ENCODE assay signal across 19 mouse cellular contexts in the genomic region with DNA sequence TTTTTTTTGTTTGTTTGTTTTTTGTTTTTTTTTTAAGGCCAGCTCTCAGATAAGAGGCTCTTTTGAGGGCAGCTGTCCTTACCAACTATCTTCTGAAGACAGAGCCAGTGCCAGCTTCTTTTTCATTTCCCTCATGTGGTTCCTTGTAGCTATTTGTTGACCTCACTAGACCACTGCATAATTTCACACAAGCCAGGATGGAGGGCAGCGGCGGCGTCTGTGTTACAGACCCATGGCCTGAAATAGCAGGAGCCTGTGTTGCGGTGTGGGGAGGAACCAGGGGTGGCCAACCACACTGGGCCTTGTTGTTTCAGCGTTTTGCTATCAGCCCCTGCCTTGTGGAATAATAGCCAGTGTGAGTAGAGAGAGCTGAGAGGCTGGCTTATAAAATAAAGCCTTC.
"Had no signal": no experiment of that assay in that cellular context is flagged by ENCODE, and none has a peak within 500 bp of the region (broad histone marks: within the 10 kb centered on the region; RNA-seq: fewer than 3 reads in every experiment).

No protein-coding gene starts in this region.

- H3K36me3 ChIP-seq: liver, embryonic 13.5 days; midbrain, embryonic 12.5 days; neural tube, embryonic 13.5 days had no signal

- H3K9ac ChIP-seq: liver, embryonic 13.5 days; midbrain, embryonic 12.5 days; neural tube, embryonic 13.5 days had no signal

- H3K27ac ChIP-seq: kidney, postnatal 0 days; layer of hippocampus, adult 2 months; left cerebral cortex, adult 2 months; liver, embryonic 13.5 days; midbrain, embryonic 12.5 days; neural tube, embryonic 13.5 days had no signal

- ATAC-seq: intestine, postnatal 0 days; midbrain, embryonic 16.5 days had no signal

- DNase-seq: kidney, adult 2 months; kidney, postnatal 25 days; layer of hippocampus, adult 9-11 months; layer of hippocampus, postnatal 36 days; liver; liver, embryonic 13.5 days; lung, adult 2 months; lung, postnatal 14 days; lung, postnatal 4 days; thymus, adult 18-20 months; thymus, postnatal 36 days had no signal

- H3K4me3 ChIP-seq: layer of hippocampus, adult 2 months; left cerebral cortex, adult 2 months; liver, embryonic 13.5 days; midbrain, embryonic 12.5 days; myocyte; neural tube, embryonic 13.5 days had no signal

- H3K9me3 ChIP-seq: liver, embryonic 13.5 days; midbrain, embryonic 12.5 days; neural tube, embryonic 13.5 days had no signal

- H3K4me1 ChIP-seq: liver, embryonic 13.5 days; midbrain, embryonic 12.5 days; neural tube, embryonic 13.5 days had no signal

- H3K27me3 ChIP-seq: liver, embryonic 13.5 days; midbrain, embryonic 12.5 days; neural tube, embryonic 13.5 days had no signal

- H3K4me2 ChIP-seq: liver, embryonic 13.5 days; midbrain, embryonic 12.5 days; neural tube, embryonic 13.5 days had no signal
